Mouse (Mus musculus): ENCODE data around the gene Ssmem1. TPM values are rescaled to one million over a fixed set of nuclear protein-coding genes. Genes with fewer than 3 reads are reported as not detected.

The Ssmem1 gene
- total RNA-seq, 1 experiment = 0.58 TPM

GRCm38 (mm10) chr6:30549231-30549761, 39.6 kb downstream of the Ssmem1 start:
- in situ Hi-C loops (cut with MboI; ENCODE audit: low sequenced_read_pairs in 2 of 2, unreplicated experiment in 2 of 2) = no loop called here
- Histone ChIP-seq H3K27ac (ENCODE audit: insufficient read depth, low read depth, low read length, poor library complexity, severe bottlenecking) (no peak overlapping the region), H3K9ac (ENCODE audit: insufficient read depth, low read depth, low read length, poor library complexity, severe bottlenecking) (0 out of 2 replicates have a peak overlapping the region, but pooled peaks have one; percentile 7), H3K4me3 (ENCODE audit: insufficient read depth in 1 of 2, low read depth in 1 of 2, low read length in 2 of 2, poor library complexity in 1 of 2, severe bottlenecking in 1 of 2) (no peak overlapping the region), H3K4me1 (ENCODE audit: control insufficient read depth in 2 of 2, insufficient read depth in 2 of 2, low read length in 2 of 2, poor library complexity in 1 of 2) (peaks cover 7 to 11% of the 10 kb centered on the region in 2 experiments; a peak in 3 of 4 replicates), H3K9me3 (ENCODE audit: control insufficient read depth, insufficient read depth, low read depth, low read length) (no peaks in the 10 kb centered on the region), H3K36me3 (ENCODE audit: control insufficient read depth, insufficient read depth, low read length, poor library complexity, severe bottlenecking) (no peaks in the 10 kb centered on the region)
- DNase-seq (ENCODE audit: low read depth, low spot score) = no peak
- TF ChIP-seq CHD2 (IDR thresholded peaks at IDR 0.05; ENCODE audit: low read depth, low read length) (no peak), ZNF384 (IDR thresholded peaks at IDR 0.05; ENCODE audit: low read depth, low read length) (no peak), HCFC1 (IDR thresholded peaks at IDR 0.05; ENCODE audit: borderline replicate concordance, insufficient read depth, low read length) (no peak), ZC3H11A (IDR thresholded peaks at IDR 0.05; ENCODE audit: borderline replicate concordance, low read depth, low read length) (no peak), MAFK (IDR thresholded peaks at IDR 0.05; ENCODE audit: insufficient read depth, low read depth, low read length) (no peak)

GRCm38 (mm10) chr6:30550496-30551192, 41.0 kb downstream of the Ssmem1 start:
- DNase-seq (ENCODE audit: low read depth, low spot score) = no peak
- H3K9ac ChIP-seq (ENCODE audit: insufficient read depth, low read depth, low read length, poor library complexity, severe bottlenecking) = no peak overlapping the region
- no peak overlapping the region for H3K27ac ChIP-seq (ENCODE audit: insufficient read depth, low read depth, low read length, poor library complexity, severe bottlenecking)
- H3K4me3 ChIP-seq (ENCODE audit: insufficient read depth in 1 of 2, low read depth in 1 of 2, low read length in 2 of 2, poor library complexity in 1 of 2, severe bottlenecking in 1 of 2) = no peak overlapping the region
- H3K36me3 ChIP-seq (ENCODE audit: control insufficient read depth, insufficient read depth, low read length, poor library complexity, severe bottlenecking) = no peaks in the 10 kb centered on the region
- in situ Hi-C loops (cut with MboI; ENCODE audit: low sequenced_read_pairs in 2 of 2, unreplicated experiment in 2 of 2) = no loop called here
- TF ChIP-seq MAFK (IDR thresholded peaks at IDR 0.05; ENCODE audit: insufficient read depth, low read depth, low read length) = no peak
- TF ChIP-seq ZNF384 (IDR thresholded peaks at IDR 0.05; ENCODE audit: low read depth, low read length) = no peak
- TF ChIP-seq HCFC1 (IDR thresholded peaks at IDR 0.05; ENCODE audit: borderline replicate concordance, insufficient read depth, low read length) = no peak
- no peak for TF ChIP-seq ZC3H11A (IDR thresholded peaks at IDR 0.05; ENCODE audit: borderline replicate concordance, low read depth, low read length)
- no peak for TF ChIP-seq CHD2 (IDR thresholded peaks at IDR 0.05; ENCODE audit: low read depth, low read length)
- peaks cover 7 to 11% of the 10 kb centered on the region in 2 experiments; a peak in 3 of 4 replicates for H3K4me1 ChIP-seq (ENCODE audit: control insufficient read depth in 2 of 2, insufficient read depth in 2 of 2, low read length in 2 of 2, poor library complexity in 1 of 2)
- no peaks in the 10 kb centered on the region for H3K9me3 ChIP-seq (ENCODE audit: control insufficient read depth, insufficient read depth, low read depth, low read length)

- in situ Hi-C loops (cut with MboI; ENCODE audit: low sequenced_read_pairs in 2 of 2, unreplicated experiment in 2 of 2) = no loop called here
- TF ChIP-seq MAFK (IDR thresholded peaks at IDR 0.05; ENCODE audit: insufficient read depth, low read depth, low read length) (no peak), ZC3H11A (IDR thresholded peaks at IDR 0.05; ENCODE audit: borderline replicate concordance, low read depth, low read length) (no peak), ZNF384 (IDR thresholded peaks at IDR 0.05; ENCODE audit: low read depth, low read length) (0 out of 2 replicates have a peak, but pooled peaks have one; percentile 50), HCFC1 (IDR thresholded peaks at IDR 0.05; ENCODE audit: borderline replicate concordance, insufficient read depth, low read length) (no peak), CHD2 (IDR thresholded peaks at IDR 0.05; ENCODE audit: low read depth, low read length) (no peak)
These were observed 41.5 kb downstream of the Ssmem1 start for GRCm38 (mm10) chr6:30551193-30551515.

GRCm38 (mm10) chr6:30551644-30552580, 42.3 kb downstream of the Ssmem1 start:
- H3K4me3 ChIP-seq (ENCODE audit: insufficient read depth in 1 of 2, low read depth in 1 of 2, low read length in 2 of 2, poor library complexity in 1 of 2, severe bottlenecking in 1 of 2) = peak overlapping the region in 1 of 2 experiments; percentile 34; a peak in 1 of 4 replicates
- no peak overlapping the region for H3K9ac ChIP-seq (ENCODE audit: insufficient read depth, low read depth, low read length, poor library complexity, severe bottlenecking)
- TF ChIP-seq ZNF384 (IDR thresholded peaks at IDR 0.05; ENCODE audit: low read depth, low read length) (peak; percentile 73), MAFK (IDR thresholded peaks at IDR 0.05; ENCODE audit: insufficient read depth, low read depth, low read length) (no peak), HCFC1 (IDR thresholded peaks at IDR 0.05; ENCODE audit: borderline replicate concordance, insufficient read depth, low read length) (no peak), CHD2 (IDR thresholded peaks at IDR 0.05; ENCODE audit: low read depth, low read length) (no peak), ZC3H11A (IDR thresholded peaks at IDR 0.05; ENCODE audit: borderline replicate concordance, low read depth, low read length) (no peak)
- peaks cover 4 to 8% of the 10 kb centered on the region in 2 experiments; a peak in 2 of 4 replicates for H3K4me1 ChIP-seq (ENCODE audit: control insufficient read depth in 2 of 2, insufficient read depth in 2 of 2, low read length in 2 of 2, poor library complexity in 1 of 2)
- in situ Hi-C loops (cut with MboI; ENCODE audit: low sequenced_read_pairs in 2 of 2, unreplicated experiment in 2 of 2) = no loop called here
- H3K27ac ChIP-seq (ENCODE audit: insufficient read depth, low read depth, low read length, poor library complexity, severe bottlenecking) = no peak overlapping the region
- no peaks in the 10 kb centered on the region for H3K36me3 ChIP-seq (ENCODE audit: control insufficient read depth, insufficient read depth, low read length, poor library complexity, severe bottlenecking)
- DNase-seq (ENCODE audit: low read depth, low spot score) = no peak
- no peaks in the 10 kb centered on the region for H3K9me3 ChIP-seq (ENCODE audit: control insufficient read depth, insufficient read depth, low read depth, low read length)

More at GRCm38 (mm10) chr6:30551193-30551515, 41.5 kb downstream of the Ssmem1 start:
- H3K9me3 ChIP-seq (ENCODE audit: control insufficient read depth, insufficient read depth, low read depth, low read length) = no peaks in the 10 kb centered on the region
- no peak overlapping the region for H3K9ac ChIP-seq (ENCODE audit: insufficient read depth, low read depth, low read length, poor library complexity, severe bottlenecking)
- no peaks in the 10 kb centered on the region for H3K36me3 ChIP-seq (ENCODE audit: control insufficient read depth, insufficient read depth, low read length, poor library complexity, severe bottlenecking)
- H3K27ac ChIP-seq (ENCODE audit: insufficient read depth, low read depth, low read length, poor library complexity, severe bottlenecking) = no peak overlapping the region
- DNase-seq (ENCODE audit: low read depth, low spot score) = no peak
- peaks cover 7 to 11% of the 10 kb centered on the region in 2 experiments; a peak in 3 of 4 replicates for H3K4me1 ChIP-seq (ENCODE audit: control insufficient read depth in 2 of 2, insufficient read depth in 2 of 2, low read length in 2 of 2, poor library complexity in 1 of 2)
- H3K4me3 ChIP-seq (ENCODE audit: insufficient read depth in 1 of 2, low read depth in 1 of 2, low read length in 2 of 2, poor library complexity in 1 of 2, severe bottlenecking in 1 of 2) = no peak overlapping the region

Measured in ES-E14 (cell line).